Mouse (Mus musculus): Measurements from ENCODE around the gene Fgfr2.

DNA sequence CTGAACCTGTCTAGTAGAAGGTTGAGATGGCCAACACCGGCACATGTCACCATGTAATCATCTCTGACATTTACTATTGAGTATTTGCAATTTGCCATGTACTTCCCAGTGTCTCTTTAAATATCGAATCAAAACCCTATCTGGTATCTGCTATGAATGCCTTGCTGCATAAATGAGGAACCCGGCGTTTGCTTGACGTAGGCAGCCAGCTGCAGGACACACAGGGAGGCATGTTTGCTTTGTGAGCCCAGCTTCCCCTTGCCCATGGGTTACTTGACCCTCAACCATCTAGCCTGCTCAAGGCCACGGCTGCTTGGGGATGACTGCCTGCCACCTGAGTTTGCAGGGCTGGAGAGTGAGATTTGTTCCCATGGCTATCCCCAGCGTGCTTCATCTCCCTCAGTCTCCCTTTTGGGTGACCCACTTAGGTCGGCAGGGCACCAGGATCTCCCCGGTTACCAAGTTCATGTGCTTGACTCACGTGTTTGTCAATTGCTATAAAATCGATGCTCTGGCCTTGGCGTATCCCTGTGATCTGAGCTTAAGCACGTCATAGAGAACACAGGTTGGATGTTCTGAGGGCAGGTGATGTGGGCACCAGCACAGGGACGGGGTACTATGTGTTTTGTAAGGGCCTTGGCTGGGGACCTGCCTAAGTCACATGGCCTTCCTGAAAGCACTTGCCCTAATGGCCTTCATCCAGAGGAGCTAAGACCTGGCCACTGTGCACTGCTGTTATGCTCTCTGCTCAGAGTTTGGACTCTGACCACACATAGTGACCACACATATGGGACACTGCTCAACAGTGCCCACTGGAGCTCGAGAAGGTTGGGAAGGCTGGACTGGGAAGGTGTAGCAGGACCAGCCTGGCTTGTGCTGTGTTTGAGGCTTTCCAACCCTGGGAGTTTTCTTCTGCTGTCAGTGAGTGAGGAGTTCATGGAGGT lies 502.9 kb downstream of the Fgfr2 start:
- no peak for TF ChIP-seq CTCF (IDR thresholded peaks at IDR 0.05; ENCODE audit: extremely low read depth, insufficient read length, insufficient replicate concordance, low read depth, low read length)
- no peak for TF ChIP-seq POLR2A (IDR thresholded peaks at IDR 0.05; ENCODE audit: low read depth, low read length)

Data from small intestine, adult 2 months (tissue).